Mouse (Mus musculus): ENCODE data around the gene Adgrl3. TPM values are rescaled to one million over a fixed set of nuclear protein-coding genes. Genes with fewer than 3 reads are reported as not detected.

Gene Adgrl3
- total RNA-seq, 4 experiments from 2014 or later = 3.3 to 10.2 (median 6.3) TPM

Small RNA genes lying within 50 kb of the gene (microRNA-seq; reads per million reads assigned to microRNA genes)
- 0 reads per million in 2 experiments for gene Gm22048

All from adrenal gland, adult 8-10 months (tissue).